Mouse (Mus musculus) MEL (cell line): ENCODE measurements at regions not wholly inside any gene's neighbourhood (a gene's known extent, or its start where the extent isn't known, plus 50 kb on each side); places are given as distances from the start of the nearest gene placed in this dataset.

Experiments used
- CHD1 ChIP-seq: IDR thresholded peaks from 2 replicates; pipeline ENCODE4 v1.6.1; 2012; ENCODE audit warnings: low read depth, mild to moderate bottlenecking, inconsistent platforms, low read length, improper control_type of control experiment
- CTCF ChIP-seq, 3 experiments: IDR thresholded peaks in 2 of 3; conservative IDR thresholded peaks in 1 of 3; 2 replicates each; pipeline ENCODE4 v1.5.1; 2011 to 2012; ENCODE audit warnings: low read length in 3 of 3, low read depth in 2 of 3, mild to moderate bottlenecking in 2 of 3, improper control_type of control experiment in 1 of 3, inconsistent platforms in 1 of 3, mixed read lengths in 1 of 3, moderate library complexity in 1 of 3; ENCODE audit not compliant: control insufficient read depth in 1 of 3, insufficient read depth in 1 of 3, poor library complexity in 1 of 3, severe bottlenecking in 1 of 3
- EP300 ChIP-seq, 2 experiments: IDR thresholded peaks; 2 replicates each; pipeline ENCODE4 v1.6.1; 2011; ENCODE audit warnings: improper control_type of control experiment in 2 of 2, low read length in 2 of 2, low read depth in 1 of 2, mild to moderate bottlenecking in 1 of 2
- GABPA ChIP-seq: IDR thresholded peaks from 2 replicates; pipeline ENCODE4 v1.6.1; 2012; ENCODE audit warnings: low read depth, mild to moderate bottlenecking, inconsistent platforms, low read length, improper control_type of control experiment, moderate library complexity
- GATA1 ChIP-seq: IDR thresholded peaks from 2 replicates; pipeline ENCODE4 v1.6.1; 2011; ENCODE audit warnings: low read depth, low read length, improper control_type of control experiment
- JUND ChIP-seq: IDR thresholded peaks from 2 replicates; pipeline ENCODE4 v1.6.1; 2011; ENCODE audit warnings: low read depth, mild to moderate bottlenecking, improper control_type of control experiment, low read length
- MEF2A ChIP-seq: IDR thresholded peaks from 2 replicates; pipeline ENCODE4 v1.6.1; 2014; ENCODE audit warnings: low read depth, mild to moderate bottlenecking, inconsistent platforms, low read length, improper control_type of control experiment; ENCODE audit not compliant: poor library complexity, insufficient replicate concordance, severe bottlenecking; ENCODE audit errors: extremely low read depth
- MXI1 ChIP-seq: IDR thresholded peaks from 2 replicates; pipeline ENCODE4 v1.6.1; 2011; ENCODE audit warnings: mild to moderate bottlenecking, low read depth, low read length, improper control_type of control experiment
- POLR2A ChIP-seq, 2 experiments: IDR thresholded peaks; 2 replicates each; pipeline ENCODE4 v1.6.1; 2011 to 2012; ENCODE audit warnings: low read length in 2 of 2, mild to moderate bottlenecking in 2 of 2, control low read depth in 1 of 2, improper control_type of control experiment in 1 of 2, low read depth in 1 of 2, moderate library complexity in 1 of 2; ENCODE audit not compliant: control insufficient read depth in 1 of 2, insufficient read depth in 1 of 2, poor library complexity in 1 of 2
- RAD21 ChIP-seq: IDR thresholded peaks from 2 replicates; pipeline ENCODE4 v1.6.1; 2011; ENCODE audit warnings: mild to moderate bottlenecking, low read depth, low read length, improper control_type of control experiment
- SIN3A ChIP-seq: IDR thresholded peaks from 2 replicates; pipeline ENCODE4 v1.6.1; 2012; ENCODE audit warnings: low read length, improper control_type of control experiment, inconsistent platforms
- TCF12 ChIP-seq: IDR thresholded peaks from 2 replicates; pipeline ENCODE4 v1.6.1; 2014; ENCODE audit warnings: low read depth, mild to moderate bottlenecking, inconsistent platforms, low read length, improper control_type of control experiment, moderate library complexity
- ZMIZ1 ChIP-seq: IDR thresholded peaks from 2 replicates; pipeline ENCODE4 v1.6.1; 2012; ENCODE audit warnings: low read depth, mild to moderate bottlenecking, inconsistent platforms, low read length, improper control_type of control experiment, moderate library complexity

- TF ChIP-seq POLR2A (IDR thresholded peaks at IDR 0.05; ENCODE audit: control insufficient read depth in 1 of 2, insufficient read depth in 1 of 2, low read depth in 1 of 2, low read length in 2 of 2, poor library complexity in 1 of 2) (no peak), MEF2A (no peak), CTCF (IDR thresholded peaks at IDR 0.05 in 2 of 3, conservative IDR thresholded peaks at IDR 0.05 in 1 of 3; ENCODE audit: control insufficient read depth in 1 of 3, insufficient read depth in 1 of 3, low read depth in 2 of 3, low read length in 3 of 3, poor library complexity in 1 of 3, severe bottlenecking in 1 of 3) (no peak), RAD21 (no peak), EP300 (IDR thresholded peaks at IDR 0.05; ENCODE audit: low read depth in 1 of 2, low read length in 2 of 2) (no peak), GATA1 (no peak), CHD1 (no peak), TCF12 (no peak), SIN3A (no peak), ZMIZ1 (no peak), JUND (no peak), MXI1 (no peak), GABPA (no peak)
Observed at GRCm38 (mm10) chr12:17486062-17486770, 58.4 kb upstream of the Odc1 start.
